Mouse (Mus musculus) R1 (cell line): ENCODE measurements around the gene Gm37240.

ENCODE experiments used
- DNase-seq: peaks from one replicate; pipeline ENCODE4 v3.0.0-alpha.2; 2018; ENCODE audit warnings: low read depth, low spot score

The Gm37240 gene

DNA sequence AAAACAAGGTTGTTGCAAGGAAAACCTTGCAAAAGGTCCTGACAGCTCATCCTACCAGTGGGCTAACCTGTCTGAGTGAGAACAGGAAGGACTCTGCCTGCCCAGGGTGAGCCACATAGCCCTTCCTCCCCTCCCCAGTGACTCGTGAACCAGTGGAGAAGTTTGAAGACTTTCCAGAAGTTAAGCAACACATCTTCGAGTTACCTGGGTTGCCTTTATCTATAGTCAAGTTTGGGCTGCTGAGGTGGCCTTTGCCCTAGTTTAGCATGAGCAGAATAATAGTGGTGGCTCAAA, 252.2 kb downstream of the Gm37240 start:
- DNase-seq: no peak

DNA sequence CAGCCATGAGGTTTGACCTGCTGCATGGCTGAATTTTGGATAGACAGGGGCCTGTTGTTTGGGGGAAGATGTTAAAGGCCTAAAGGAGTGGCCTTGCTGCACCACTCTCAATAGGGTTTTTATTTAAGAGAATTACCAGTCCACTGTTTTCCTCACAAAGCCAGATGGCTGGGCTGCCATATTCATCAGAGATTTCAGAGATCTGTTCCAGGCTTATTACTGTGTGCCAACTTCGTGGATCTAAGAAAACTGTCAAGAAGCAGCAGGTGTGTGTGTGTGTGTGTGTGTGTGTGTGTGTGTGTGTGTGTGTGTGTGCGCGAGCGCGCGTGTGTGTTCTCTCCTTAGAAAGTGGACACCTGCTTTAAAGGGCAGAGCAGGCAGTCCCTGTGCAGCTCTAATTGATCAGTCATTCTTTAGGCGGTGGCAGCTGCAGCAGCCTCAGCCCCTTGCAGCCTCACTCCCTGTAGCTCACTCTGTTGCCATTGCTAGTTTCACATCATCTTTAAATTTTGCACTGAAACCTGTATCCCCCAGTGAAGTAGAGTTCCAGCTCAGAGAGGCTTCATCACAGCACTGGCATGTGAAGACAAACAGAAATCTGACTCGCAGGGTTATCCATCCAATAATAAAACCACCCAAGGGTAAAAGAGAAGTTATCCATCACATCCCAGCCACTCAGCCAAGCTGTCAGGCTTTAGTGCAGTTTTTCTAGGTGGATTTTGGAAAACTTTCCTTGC, 252.8 kb downstream of the Gm37240 start:
- DNase-seq: no peak

DNA sequence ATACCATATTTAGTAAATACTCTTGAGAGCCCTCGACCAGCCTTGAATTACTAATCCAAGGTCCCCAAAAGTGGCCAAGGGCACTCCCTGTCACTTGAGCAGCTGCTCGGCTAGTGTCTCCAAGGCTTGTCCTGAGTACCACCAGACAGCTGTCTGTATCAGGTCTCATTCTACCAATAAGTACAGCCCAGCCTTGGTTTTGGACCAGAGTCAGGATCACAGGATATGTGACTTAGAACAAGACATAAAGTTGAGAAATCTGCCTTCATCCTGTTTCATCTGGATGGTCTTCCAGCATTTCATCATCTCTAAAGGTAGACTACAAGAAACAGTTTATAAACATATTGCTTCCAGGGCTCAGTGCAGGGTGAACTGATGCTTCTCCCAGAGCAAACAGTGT, 253.6 kb downstream of the Gm37240 start:
- DNase-seq: no peak

DNA sequence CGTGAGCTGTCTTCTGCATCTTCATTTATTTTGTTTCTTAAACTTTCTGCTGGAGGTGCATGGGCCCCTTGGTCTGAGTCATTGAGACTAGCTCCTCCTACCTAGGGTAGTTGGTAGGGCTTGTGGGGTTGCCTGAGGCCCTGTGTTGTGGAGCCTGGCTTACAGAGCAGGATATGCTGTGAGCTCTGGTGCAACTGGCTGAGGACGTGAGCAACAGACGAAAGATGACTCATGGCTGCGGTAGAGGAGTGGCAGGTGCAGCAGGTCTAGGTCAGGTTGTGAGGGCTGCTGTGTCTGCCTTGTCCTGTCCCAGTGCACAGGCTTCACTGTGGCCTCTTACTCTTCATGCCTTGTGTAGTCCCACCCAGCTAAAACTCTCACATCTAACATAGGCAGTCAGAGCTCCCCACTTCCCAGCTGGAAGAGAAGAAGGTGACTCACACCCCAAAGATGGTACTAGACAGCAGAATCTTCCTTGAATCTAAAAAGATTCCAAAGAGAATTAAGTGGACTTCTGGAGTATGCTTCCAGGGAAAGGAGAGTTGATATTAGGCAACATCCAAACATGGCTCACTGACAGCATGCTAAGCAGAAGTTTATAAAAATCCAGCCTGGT, 257.3 kb downstream of the Gm37240 start:
- no peak for DNase-seq

DNA sequence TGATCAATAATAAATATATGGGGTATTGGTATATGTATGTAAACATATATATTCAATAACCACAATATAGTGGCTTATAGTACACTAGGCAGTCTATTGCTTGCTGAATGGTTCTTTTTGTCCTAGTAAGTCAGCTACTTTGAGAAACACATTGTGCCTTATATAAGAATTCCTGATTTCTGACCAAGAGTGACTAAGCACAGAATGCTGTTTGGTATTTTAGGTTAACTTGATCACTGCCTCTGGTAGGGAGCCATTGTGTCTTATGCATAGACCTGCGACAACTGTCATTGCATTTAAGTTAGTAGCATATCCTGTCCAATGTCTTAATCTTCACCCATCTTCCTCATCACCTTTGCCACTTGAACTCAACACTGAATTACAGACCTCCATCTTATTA, 267.6 kb downstream of the Gm37240 start:
- no peak for DNase-seq

DNA sequence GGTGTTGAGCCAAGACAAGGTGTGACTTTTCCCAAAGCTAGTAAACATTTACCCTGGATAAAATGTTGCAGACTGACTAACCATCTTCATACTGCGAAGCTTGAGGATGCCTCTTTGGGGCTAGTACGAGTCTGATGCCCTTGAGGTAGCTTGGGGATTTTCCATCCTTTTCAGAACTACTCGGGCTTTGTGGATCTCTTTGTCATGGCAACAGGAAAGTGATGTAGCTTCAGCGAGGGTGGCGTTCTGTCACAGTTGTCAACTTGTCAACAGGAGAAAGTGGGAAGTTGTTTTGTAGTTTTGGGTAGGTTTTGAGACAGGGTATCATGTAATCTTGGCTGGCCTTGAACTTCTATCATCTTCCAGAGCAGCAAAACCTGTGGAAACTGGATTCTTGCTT, 268.0 kb downstream of the Gm37240 start:
- no peak for DNase-seq

DNA sequence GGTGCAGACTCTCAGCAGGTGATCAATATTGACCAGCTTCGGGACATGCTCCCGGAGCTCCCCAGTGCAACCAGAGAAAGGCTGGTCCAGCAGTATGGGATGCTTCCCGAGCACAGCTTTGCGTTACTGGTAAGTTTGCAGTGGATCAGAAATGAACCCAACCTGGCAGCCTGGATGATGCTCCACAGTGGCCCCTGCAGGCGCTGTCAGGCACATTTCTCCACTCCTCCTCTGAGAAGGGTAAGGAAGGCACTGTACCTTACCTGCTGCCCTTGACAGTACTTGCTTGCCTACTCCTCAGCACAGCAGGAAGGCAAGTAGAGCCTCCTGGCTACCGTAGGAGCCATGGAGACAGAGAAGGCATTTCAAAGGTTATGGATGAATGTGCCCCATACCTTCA, 268.4 kb downstream of the Gm37240 start:
- DNase-seq: peak; percentile 39

DNA sequence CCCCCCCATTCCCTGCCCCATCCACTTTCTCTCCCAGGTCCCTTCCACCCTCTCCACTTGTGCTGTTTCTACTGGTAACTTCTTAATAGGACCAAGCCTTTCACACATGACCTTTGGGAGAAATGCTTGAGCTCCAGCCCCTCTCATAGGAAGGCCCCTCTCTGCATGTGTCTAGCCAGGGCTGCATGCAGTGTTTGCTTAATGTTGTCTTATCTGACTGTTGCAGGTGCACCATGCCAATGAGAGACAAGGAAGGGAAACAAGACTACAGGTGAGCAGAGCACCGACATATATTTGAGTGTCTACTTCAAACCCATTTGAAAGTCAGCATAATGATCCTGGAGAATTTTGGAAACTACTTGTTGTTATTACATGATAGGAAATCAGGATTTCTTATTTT, 270.9 kb downstream of the Gm37240 start:
- DNase-seq: no peak

DNA sequence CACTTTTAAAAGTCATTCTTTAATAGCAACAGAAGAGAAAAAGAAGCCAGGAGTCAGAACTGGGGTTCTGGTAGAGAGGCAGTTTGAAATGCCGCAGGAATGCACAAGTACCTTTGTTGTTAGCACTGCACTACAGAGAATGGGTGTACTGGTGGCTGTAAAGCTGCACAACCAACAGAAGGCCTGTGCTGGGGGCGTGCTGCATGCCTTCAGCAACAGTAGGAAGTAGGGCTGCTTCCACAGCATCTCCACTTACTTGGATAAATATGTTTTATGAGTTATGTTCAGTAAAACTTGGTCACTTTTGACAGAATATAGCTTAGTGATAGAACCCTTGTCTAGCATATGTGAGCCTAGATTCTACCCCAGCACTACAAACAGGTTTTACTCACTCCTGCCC, 279.6 kb downstream of the Gm37240 start:
- DNase-seq: no peak

DNA sequence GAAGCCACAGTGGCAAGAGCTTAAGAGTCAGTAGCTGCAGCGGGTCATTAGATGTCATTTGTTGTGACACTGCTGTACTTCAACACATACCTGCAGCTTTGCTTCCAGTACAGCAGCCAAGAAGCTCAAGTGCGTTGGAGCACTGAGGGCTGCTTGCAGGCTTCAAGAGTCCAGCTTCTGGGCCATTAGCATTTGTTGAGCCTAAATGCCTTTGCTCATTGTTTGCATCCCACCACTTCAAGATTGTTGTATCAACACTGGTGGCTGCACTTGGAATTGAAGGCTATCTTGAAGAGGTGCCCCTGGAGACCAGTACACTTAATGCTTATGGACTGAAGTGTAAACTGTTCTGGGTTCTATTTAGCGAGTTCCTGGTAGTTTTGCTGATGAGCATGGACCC, 280.4 kb downstream of the Gm37240 start:
- no peak for DNase-seq

DNA sequence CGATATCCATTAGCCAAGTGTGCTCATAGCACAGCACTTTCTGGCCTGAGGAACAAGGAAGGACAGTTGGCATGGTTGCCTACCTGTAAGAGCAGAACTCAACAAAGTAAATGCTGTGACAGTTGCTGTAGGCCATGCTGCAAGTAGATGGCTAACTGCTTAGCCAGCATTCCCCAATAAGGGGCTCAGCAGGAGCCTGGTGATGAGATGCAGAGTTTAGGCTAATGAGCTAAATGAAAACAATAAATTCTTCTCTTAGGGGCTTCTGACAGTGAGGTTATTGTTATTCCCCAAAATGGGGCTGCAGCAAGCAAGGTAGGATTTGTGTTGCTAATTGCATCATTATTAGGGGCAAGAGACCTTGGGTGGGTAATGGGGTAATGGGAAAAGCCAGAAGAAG, 283.5 kb downstream of the Gm37240 start:
- no peak for DNase-seq

DNA sequence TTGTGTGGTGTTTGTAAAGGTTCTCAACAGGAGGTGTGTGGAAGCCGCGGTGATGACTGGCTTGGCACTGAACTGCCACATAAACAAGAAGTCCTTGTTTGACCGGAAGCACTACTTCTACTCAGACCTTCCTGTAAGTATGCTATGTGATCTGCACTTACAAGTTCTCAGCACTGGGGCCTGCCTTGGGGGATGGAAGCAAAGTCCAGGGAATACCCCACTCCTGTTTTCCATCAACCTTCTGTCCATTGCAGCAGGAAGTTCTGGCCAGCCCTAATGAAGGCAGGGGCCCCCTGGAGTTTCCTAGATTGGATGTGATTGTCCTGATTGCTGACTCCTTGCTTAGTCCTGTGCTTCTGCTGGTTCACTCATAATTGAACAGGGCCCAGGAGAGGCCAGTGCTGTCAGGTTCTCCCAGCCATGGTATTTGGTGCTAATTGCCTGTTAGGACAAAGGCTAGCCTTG, 285.4 kb downstream of the Gm37240 start:
- DNase-seq: no peak

DNA sequence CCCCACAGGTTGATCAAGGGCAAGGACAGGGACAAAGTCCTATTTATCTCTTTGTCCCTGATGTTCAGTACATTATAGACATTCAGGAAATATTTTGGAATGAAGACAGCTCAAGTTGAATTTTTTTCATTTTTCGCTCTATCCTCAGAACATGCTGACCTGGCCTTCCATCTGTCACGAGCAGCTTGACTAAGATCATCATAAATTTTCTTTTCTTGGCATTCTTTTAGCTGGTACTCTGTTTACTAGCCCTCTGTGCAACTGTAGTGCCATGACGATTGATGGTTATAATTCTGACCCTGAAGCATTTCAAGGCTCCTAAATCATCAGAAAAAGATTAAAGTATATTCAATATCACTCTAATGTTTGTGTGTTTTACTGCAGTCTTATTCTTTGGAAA, 287.8 kb downstream of the Gm37240 start:
- no peak for DNase-seq

DNA sequence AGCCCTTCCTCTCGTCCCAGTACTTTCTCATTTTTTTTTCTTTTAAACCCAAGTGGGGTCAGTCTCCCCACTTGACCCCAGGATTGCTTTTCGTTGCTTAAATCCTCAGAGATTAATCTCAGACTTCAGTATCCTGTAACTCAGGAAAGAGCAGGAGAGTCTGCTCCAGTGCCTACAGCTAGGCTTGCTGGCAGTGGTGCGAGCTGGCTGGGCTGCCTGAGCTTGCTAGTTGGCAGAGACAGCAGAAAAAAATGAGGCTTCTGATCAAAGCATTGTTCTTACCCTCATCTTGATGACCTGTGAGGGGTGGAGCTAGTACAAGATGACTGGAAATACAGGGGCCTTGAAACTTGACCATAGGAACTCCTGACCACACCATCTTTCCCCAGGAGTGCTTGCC, 292.9 kb downstream of the Gm37240 start:
- no peak for DNase-seq

DNA sequence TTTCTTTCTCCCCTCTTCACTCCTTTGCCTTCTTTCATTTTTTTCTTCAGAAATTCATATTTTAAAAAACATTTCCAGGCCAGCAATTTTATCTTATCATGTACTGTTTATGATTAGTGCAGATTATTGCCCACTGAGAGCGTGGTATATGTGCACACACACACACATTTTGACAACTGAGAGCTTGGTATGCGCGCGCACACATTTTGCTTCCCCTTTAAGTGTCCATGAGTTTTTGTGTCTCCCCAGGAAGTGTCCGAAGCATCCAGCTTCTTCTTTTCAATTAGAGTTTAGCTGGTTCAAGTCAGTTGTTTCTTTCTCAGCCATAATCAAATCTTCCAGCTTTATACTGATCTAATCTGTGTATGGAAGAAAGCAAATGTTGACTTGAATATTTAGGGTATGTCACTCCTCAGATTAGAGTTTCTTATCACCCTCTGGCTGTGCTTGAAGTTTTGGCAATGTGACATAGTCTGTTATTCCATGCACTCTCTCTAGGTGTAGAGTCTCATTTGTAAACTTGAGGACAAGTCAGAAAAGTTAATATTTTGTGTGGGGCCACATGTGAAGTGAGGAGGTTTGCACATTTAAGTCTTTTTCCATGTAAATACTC, 294.6 kb downstream of the Gm37240 start:
- DNase-seq: no peak

DNA sequence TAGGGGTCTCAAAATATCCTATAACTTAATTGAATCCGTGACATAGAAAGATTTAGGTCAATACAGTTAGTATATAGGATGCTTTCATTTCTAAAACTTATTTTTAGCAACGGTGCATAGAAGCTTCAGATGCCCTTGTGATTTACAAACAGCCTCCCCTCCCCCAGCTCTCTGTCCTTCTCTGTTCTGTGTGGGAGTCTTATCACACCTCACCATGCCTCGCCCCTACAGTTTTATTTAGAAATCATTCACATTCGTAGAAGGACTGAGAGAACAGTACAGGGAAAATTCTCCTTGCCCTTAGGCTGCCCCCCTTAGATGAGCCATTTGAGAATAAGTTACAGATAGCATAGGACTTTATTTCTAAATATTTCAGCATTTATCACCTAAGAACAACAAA, 295.3 kb downstream of the Gm37240 start:
- DNase-seq: no peak

DNA sequence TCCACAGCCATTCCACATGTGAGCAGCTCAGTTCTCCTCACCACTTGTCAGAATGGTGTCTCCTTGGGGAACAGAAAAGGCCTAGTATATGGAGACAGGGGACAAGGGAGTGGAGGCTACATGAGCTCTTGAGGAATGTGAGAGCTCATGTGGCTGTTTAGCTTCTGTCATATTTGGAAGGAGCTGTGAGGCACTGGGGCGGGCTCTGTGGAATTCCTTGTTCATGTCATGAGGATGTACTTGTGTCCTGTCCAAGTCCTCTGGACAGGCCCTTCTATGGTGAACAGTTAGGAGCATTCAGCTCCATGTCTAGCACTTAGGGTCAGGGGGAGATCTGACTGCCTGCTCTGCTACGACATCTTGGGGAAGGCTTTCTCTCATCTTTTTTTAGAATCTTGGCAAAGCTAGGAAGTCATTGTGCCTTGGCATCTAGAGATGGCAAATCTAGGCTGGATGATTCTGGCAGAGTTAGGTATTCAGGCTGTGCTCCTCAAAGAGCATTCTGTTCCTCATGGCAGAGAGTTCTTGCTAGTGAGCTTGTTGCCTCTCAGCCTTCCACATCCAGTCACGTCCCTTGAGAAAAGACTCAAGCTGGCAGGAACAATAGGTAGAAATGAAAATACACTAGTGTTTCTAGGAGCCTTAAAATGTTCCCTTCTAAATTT, 297.1 kb downstream of the Gm37240 start:
- no peak for DNase-seq

DNA sequence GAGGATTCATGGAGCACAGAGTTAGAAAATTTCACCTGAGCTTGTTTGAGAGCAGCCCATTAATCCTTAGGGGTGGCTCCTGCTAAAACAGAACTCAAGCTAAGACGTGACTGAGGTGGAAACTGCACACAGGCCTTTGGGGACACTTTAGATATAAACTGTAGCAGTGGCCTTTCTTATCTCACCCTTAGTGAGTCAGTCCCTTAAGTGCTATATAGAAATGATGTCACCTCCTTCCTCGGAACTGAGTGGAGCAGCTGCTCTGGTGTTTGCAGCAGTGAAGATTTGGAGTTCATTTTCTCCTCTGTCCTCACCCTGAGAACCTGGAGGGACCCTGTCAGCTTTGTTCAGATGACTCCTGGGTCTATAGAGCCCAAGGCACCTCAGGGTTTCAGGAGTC, 298.6 kb downstream of the Gm37240 start:
- no peak for DNase-seq

DNA sequence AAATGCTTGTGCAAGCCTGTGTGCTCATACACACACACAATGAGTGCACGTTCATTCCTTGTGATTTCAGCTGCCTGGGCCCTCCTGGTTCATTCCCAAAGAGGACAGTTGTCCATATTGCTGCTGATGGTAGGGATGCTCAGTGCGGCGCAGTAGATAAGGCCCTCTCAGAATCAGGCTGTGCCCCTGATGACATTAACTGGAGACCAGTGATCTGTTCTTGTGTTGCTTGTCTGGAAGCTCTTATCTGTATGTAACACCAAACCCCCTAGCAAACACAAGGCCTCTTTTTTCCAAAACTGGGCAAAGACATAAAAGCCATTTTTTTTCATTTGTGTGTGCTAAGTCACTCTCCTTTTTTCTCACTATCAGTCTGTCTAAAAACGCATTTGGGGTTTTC, 302.4 kb downstream of the Gm37240 start:
- no peak for DNase-seq

DNA sequence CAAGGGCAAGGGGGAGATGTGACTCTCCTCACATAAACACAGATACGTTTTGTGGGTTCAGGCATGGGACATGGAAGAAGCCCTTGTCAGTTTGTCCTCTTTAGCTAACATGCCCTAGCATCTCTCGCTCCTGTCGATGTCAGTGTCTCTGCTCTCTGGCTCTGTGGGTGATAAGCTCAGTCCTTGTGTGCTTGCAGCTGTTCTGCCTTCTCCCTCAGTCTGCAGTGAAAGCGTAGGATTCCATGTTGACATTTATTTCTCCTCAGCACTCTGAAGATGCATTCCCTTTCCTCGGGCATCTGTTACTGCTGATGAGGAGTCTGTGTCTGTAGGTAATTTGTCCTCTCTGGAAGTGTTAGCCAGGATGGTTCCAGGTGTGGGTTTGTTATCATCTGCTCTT, 304.1 kb downstream of the Gm37240 start:
- no peak for DNase-seq

DNA sequence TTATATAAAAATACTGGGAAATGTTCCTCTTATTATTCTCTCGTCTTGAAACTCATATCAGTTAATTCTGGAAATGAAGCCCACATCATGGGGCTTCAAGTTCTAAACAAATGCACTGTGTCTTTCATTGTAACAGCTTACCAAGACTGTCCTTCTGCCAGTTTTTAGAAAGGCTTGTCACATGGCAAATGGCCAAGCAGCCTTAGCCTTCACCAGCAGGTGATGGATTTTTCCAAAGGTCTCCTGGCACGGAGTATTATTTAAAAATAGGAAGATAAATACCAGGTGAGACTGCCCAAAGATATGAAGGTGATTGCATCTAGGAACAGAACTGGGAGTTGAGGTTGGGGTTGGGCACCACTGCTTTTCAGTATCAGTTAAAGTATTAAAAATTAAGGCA, 304.6 kb downstream of the Gm37240 start:
- DNase-seq: no peak

DNA sequence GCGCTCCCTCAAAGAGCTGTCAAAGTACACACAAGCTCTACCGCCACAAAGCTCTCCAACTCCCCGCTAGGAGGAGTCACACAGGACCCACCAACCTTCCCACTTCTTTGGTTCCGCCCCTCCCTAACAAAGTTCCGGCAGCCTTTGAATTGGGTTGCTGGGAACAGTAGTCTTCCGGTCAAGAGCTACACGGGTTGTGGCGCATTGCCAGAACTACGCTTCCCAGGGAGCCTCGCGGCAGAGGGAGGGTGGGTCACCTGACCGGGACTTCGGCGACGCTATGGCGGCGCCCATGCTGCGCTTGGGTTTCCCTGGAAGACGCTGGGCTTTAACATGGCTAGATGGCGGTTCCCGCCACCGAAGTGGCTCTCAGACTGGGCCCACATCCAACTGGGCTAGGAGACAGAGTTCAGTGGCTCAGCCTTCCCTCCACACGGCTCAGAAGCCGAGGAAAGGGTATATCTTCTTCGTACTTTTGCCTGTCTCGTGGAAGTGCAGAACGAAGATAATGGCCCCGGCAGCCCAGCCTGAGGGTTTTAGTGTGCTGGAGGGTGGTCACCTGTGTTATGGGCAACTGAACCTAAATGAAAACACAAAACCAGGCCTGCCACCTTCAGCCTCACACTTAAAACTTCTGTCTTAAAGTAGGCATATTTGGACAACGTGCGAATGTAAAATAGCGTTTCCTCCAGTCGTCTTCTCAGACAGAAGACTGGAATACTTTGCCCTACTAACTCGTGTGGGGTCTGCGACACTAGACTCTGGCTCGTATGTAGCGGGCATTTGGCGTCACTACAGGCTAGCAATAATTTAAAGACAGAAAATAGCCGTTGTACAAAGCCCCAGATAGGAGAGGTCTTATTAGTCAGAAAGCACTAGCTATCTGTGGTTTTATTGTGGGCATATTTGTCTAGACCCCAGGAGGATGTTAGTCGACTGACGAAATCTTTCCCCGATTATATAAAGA, 313.2 kb downstream of the Gm37240 start, which contains the start of gene Gatb:
TSS of gene Gatb (plus strand) at position 256 of the 967 bp plus-strand sequence.
- peak; percentile 99 for DNase-seq
